Mouse (Mus musculus): ENCODE measurements around the gene Hdac9.

DNA sequence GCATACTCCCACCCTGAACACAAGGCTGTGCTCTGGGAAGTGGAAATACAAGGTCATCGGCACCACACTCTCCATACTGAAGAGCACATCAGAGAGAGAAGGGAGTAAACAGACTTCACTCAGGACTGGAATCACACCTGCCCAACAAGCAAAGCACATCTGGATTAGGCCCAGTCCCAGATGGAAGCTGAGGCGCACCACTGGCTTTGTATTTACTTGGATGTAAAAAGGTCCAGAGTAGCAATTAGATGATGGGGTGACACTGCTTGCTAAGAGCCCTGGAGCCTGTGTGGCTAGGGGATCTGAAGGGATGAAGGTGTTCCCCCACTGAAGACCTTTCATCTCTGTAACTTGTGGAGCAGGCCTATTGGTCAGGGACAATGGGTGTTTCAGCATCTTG lies 698.3 kb downstream of the Hdac9 start:
- TF ChIP-seq CTCF (IDR thresholded peaks at IDR 0.05; ENCODE audit: low read depth) (no peak), EP300 (optimal IDR thresholded peaks at IDR 0.05) (no peak)

Data from stomach, postnatal 0 days (tissue).